ENCODE assay signal across 10 mouse cellular contexts in genomic region chr2:158610488-158611325, GRCm38 (mm10). TPM values are rescaled to one million over a fixed set of nuclear protein-coding genes. Genes with fewer than 3 reads are reported as not detected.
DNase-seq lines count a peak whose midpoint lies in the region; ATAC-seq lines count a peak whose summit lies in the region.
"Had no signal": no experiment of that assay in that cellular context is flagged by ENCODE, and none has a peak within 500 bp of the region (broad histone marks: within the 10 kb centered on the region; RNA-seq: fewer than 3 reads in every experiment).

Gene Slc32a1 (plus strand): TSS chr2:158610767.

- peak; percentile 78 for ATAC-seq in heart, embryonic 11.5 days (replicated peaks; ENCODE audit: insufficient number of reproducible peaks, low FRiP score, low TSS enrichment)
- peak; percentile 51; the same call in 1 of the 2 replicates for ATAC-seq in midbrain, embryonic 14.5 days (ENCODE audit: low FRiP score, low TSS enrichment)
- ATAC-seq: Patski had no signal

- no peak for DNase-seq in heart, adult 9 months (ENCODE audit: low spot score in 2 of 2)
- DNase-seq in thymus, postnatal 14 days = peak; percentile 35
- DNase-seq in thymus, postnatal 25 days = no peak
- DNase-seq in layer of hippocampus, postnatal 10 days (ENCODE audit: low spot score in 2 of 2) = peak in 1 of 2 experiments; percentile 15
- DNase-seq in midbrain, embryonic 14.5 days = peak; percentile 82
- DNase-seq in urinary bladder, postnatal 4 days (ENCODE audit: low spot score in 2 of 2) = no peak
- DNase-seq in ovary, adult 18-20 months (ENCODE audit: low spot score) = no peak

- H3K4me2 ChIP-seq in heart, embryonic 11.5 days = peak within 1 kb of the TSS; percentile 50
- peak within 1 kb of the TSS; percentile 60 for H3K4me2 ChIP-seq in midbrain, embryonic 14.5 days (ENCODE audit: low read length)

- peaks cover 91% of the 10 kb centered on the region for H3K27me3 ChIP-seq in heart, embryonic 11.5 days (ENCODE audit: control insufficient read depth, insufficient read depth, low read length)
- H3K27me3 ChIP-seq in midbrain, embryonic 14.5 days (ENCODE audit: control insufficient read depth, insufficient read depth, low read length) = peaks cover 71% of the 10 kb centered on the region

- H3K9me3 ChIP-seq in heart, embryonic 11.5 days (replicated peaks; ENCODE audit: control insufficient read depth, low read length) = no peaks in the 10 kb centered on the region
- H3K9me3 ChIP-seq in midbrain, embryonic 14.5 days (ENCODE audit: control insufficient read depth, low read length) = no peaks in the 10 kb centered on the region

- WGBS in heart, embryonic 11.5 days (ENCODE audit: insufficient replicate concordance) = under 1% methylated on average over 74 of the region's 77 CpGs
- under 1% methylated on average over 77 of the region's 77 CpGs for WGBS in midbrain, embryonic 14.5 days

- no peak within 1 kb of the TSS for H3K9ac ChIP-seq in heart, embryonic 11.5 days (ENCODE audit: low read depth, low read length)
- peak within 1 kb of the TSS; percentile 73 for H3K9ac ChIP-seq in midbrain, embryonic 14.5 days (replicated peaks; ENCODE audit: low read length)

- H3K36me3 ChIP-seq in heart, embryonic 11.5 days (ENCODE audit: control insufficient read depth, insufficient read depth, low read length) = no peaks in the 10 kb centered on the region
- H3K36me3 ChIP-seq in midbrain, embryonic 14.5 days (ENCODE audit: control insufficient read depth, insufficient read depth, low read length) = peaks cover 5% of the 10 kb centered on the region; the same call in 1 of the 2 replicates

- H3K27ac ChIP-seq in heart, embryonic 11.5 days (ENCODE audit: low read depth, low read length) = no peak within 1 kb of the TSS
- peak within 1 kb of the TSS; percentile 93 for H3K27ac ChIP-seq in midbrain, embryonic 14.5 days (replicated peaks; ENCODE audit: low read depth, low read length)

- H3K4me3 ChIP-seq in heart, embryonic 11.5 days (ENCODE audit: low read depth, low read length) = peak within 1 kb of the TSS; percentile 21
- peak within 1 kb of the TSS; percentile 48 for H3K4me3 ChIP-seq in midbrain, embryonic 14.5 days (replicated peaks; ENCODE audit: low read depth, low read length)

- peaks cover 8% of the 10 kb centered on the region; the same call in 1 of the 2 replicates for H3K4me1 ChIP-seq in heart, embryonic 11.5 days (ENCODE audit: control insufficient read depth, insufficient read depth, low read length)
- 0 out of 2 replicates have a peak, but pooled peaks cover 4% of the 10 kb centered on the region for H3K4me1 ChIP-seq in midbrain, embryonic 14.5 days (ENCODE audit: control insufficient read depth, insufficient read depth, low read length)

RNA-seq across cellular contexts. Expression of gene Slc32a1, which starts in this region (rescaled TPM):
- polyA plus RNA-seq in heart, embryonic 11.5 days (2014; fragmentation: Nextera tagmentation; extraction: Ambion mirVana) = 0.07 and 0.10 TPM in 2 replicates
- 10 to 100 TPM; 60.0 to 68.6 TPM for total RNA-seq in layer of hippocampus, postnatal 10 days (2021)
- polyA plus RNA-seq in midbrain, embryonic 14.5 days (2014; fragmentation: Nextera tagmentation; extraction: Ambion mirVana) = 7.6 and 8.6 TPM in 2 replicates
- total RNA-seq: hematopoietic stem cell, adult 5-6 weeks had no signal
- polyA plus RNA-seq: Patski had no signal

Comparison
In these comparisons a context has a peak if more than half of its experiments do, and no peak if none do; other contexts are left out.
1. DNase-seq: peak in thymus, postnatal 14 days (single experiment) and midbrain, embryonic 14.5 days (single experiment); none in heart, adult 9 months (0 of 2), thymus, postnatal 25 days (single experiment), urinary bladder, postnatal 4 days (0 of 2) and ovary, adult 18-20 months (single experiment).
2. Peak in ATAC-seq, H3K4me3 ChIP-seq and H3K4me2 ChIP-seq in heart, embryonic 11.5 days; RNA of the gene not detected or under 1 TPM.